Mouse (Mus musculus) ES-E14 (cell line): ENCODE results near the gene Mmp24. TPM values are rescaled to one million over a fixed set of nuclear protein-coding genes. Genes with fewer than 3 reads are reported as not detected.

Source experiments
- DNase-seq: peaks from one replicate; pipeline ENCODE4 v3.0.0-alpha.2; 2013; ENCODE audit warnings: low read depth, low spot score
- H3K27ac ChIP-seq: 2 replicates; pipeline ENCODE4 v1.5.1; 2012; ENCODE audit warnings: low read depth, mild to moderate bottlenecking, low read length, moderate library complexity, mixed read lengths; ENCODE audit not compliant: poor library complexity, insufficient read depth, severe bottlenecking
- H3K36me3 ChIP-seq: 2 replicates; pipeline ENCODE4 v1.6.1; 2012; ENCODE audit warnings: mild to moderate bottlenecking, low read length, moderate library complexity, mixed read lengths; ENCODE audit not compliant: control insufficient read depth, poor library complexity, insufficient read depth, severe bottlenecking
- H3K4me1 ChIP-seq, 2 experiments: fragments of 150-350 bp in 1 of 2; sonication (generic) in 1 of 2; 2 replicates each; pipeline ENCODE4 v1.6.1; 2012; ENCODE audit warnings: low read length in 2 of 2, mild to moderate bottlenecking in 1 of 2, mixed read lengths in 1 of 2; ENCODE audit not compliant: control insufficient read depth in 2 of 2, insufficient read depth in 2 of 2, poor library complexity in 1 of 2
- H3K4me3 ChIP-seq, 2 experiments: fragments of 150-350 bp in 1 of 2; sonication (generic) in 1 of 2; 2 replicates each; pipeline ENCODE4 v1.5.1; 2012; ENCODE audit warnings: low read length in 2 of 2, low read depth in 1 of 2, mild to moderate bottlenecking in 1 of 2, mixed read lengths in 1 of 2; ENCODE audit not compliant: insufficient read depth in 1 of 2, poor library complexity in 1 of 2, severe bottlenecking in 1 of 2
- H3K9ac ChIP-seq: 2 replicates; pipeline ENCODE4 v1.6.1; 2012; ENCODE audit warnings: low read depth, mild to moderate bottlenecking, low read length, mixed read lengths; ENCODE audit not compliant: poor library complexity, insufficient read depth, severe bottlenecking
- H3K9me3 ChIP-seq: fragments of 150-350 bp; sonication (generic); 2 replicates; pipeline ENCODE4 v1.6.1; 2012; ENCODE audit warnings: low read depth, mild to moderate bottlenecking, low read length; ENCODE audit not compliant: control insufficient read depth, insufficient read depth
- CHD2 ChIP-seq: IDR thresholded peaks from 2 replicates; pipeline ENCODE4 v1.6.1; 2014; ENCODE audit warnings: mild to moderate bottlenecking, low read depth, low read length, inconsistent platforms
- HCFC1 ChIP-seq: IDR thresholded peaks from 2 replicates; pipeline ENCODE4 v1.6.1; 2012; ENCODE audit warnings: low read length, inconsistent platforms, borderline replicate concordance; ENCODE audit not compliant: insufficient read depth
- MAFK ChIP-seq: IDR thresholded peaks from 2 replicates; pipeline ENCODE4 v1.6.1; 2014; ENCODE audit warnings: mild to moderate bottlenecking, low read depth, low read length, inconsistent platforms; ENCODE audit not compliant: insufficient read depth
- ZC3H11A ChIP-seq: IDR thresholded peaks from 2 replicates; pipeline ENCODE4 v1.6.1; 2012; ENCODE audit warnings: low read depth, mild to moderate bottlenecking, inconsistent platforms, low read length, borderline replicate concordance
- ZNF384 ChIP-seq: IDR thresholded peaks from 2 replicates; pipeline ENCODE4 v1.6.1; 2012; ENCODE audit warnings: low read depth, low read length, inconsistent platforms
- in situ Hi-C, 2 experiments: fragments of 600-800 bp; cut with MboI; formaldehyde crosslinking; loops; one replicate each; pipeline ENCODE4 v1.15.1; 2025; ENCODE audit warnings: low sequenced_read_pairs in 2 of 2, inconsistent platforms in 1 of 2; ENCODE audit not compliant: unreplicated experiment in 2 of 2
- total RNA-seq: library from RNA; depleted of rRNA; stranded (reverse); fragments of 300-350 nt; gene quantifications from 2 replicates; pipeline ENCODE4 v1.2.3, GENCODE M21; 2012

Mmp24 gene
- total RNA-seq, 1 experiment, result 0.76 TPM

DNA sequence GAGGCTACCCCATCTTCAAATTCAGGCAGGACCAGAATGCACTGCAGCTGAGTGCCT lies 44.1 kb downstream of the Mmp24 start, which contains the start of gene BC029722:
BC029722 (minus strand) TSS at position 35 of the 57 bp plus-strand sequence.
- no peak; the same call in 1 of the 2 replicates for TF ChIP-seq CHD2
- TF ChIP-seq MAFK, result no peak
- TF ChIP-seq ZNF384, result no peak
- no peak for TF ChIP-seq ZC3H11A
- no peak for TF ChIP-seq HCFC1
- no peak for DNase-seq
- in situ Hi-C loops, result no loop called here
- peaks cover 0 to 1% of the 10 kb centered on the region in 2 experiments; a peak in 1 of 4 replicates for H3K4me1 ChIP-seq
- no peak within 1 kb of the TSS for H3K27ac ChIP-seq
- no peaks in the 10 kb centered on the region for H3K9me3 ChIP-seq
- peaks cover 35% of the 10 kb centered on the region for H3K36me3 ChIP-seq
- peak within 1 kb of the TSS; percentile 76 to 87 for H3K4me3 ChIP-seq
- peak within 1 kb of the TSS; percentile 86 for H3K9ac ChIP-seq

DNA sequence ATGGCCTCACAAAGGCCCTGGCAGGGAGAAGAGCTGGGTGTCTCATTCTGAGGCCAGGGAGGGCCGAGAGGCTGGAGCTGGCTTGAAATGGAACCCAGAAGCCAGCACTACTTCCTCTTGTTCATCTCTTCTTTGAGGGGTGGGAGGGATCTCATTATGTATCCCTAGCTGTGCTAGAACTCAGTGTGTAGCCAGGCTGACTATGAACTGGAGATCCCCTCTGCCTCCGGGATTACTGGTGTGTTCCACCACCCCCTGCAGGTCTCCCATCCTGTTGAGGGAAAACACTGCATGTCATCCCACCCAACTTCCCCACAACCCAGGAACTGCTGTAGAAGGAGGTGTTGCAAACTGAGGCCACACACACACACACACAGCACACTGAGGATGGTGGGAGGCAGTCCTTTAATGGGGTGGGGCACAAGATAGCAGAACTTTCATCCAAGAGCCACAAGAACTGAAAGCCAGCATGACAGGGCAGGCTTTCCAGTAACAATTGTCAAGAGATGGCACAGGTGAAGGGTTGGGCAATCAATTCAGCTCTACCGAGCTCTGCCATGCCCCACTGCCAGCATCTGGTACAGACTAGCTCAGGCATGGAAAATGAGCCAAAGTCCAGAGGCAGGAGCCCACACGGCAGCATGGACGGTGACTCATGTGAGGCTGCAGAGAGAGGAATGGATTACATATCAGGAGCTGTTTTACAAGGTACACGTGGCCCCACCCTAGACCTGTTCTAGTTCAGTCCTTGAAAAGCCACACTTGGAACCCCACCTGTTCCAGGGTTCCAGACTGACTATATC lies 44.5 kb downstream of the Mmp24 start:
- Histone ChIP-seq H3K36me3 (peaks cover 35% of the 10 kb centered on the region), H3K4me1 (peaks cover 0 to 1% of the 10 kb centered on the region in 2 experiments; a peak in 1 of 4 replicates), H3K27ac (no peak overlapping the region), H3K9ac (no peak overlapping the region; the same call in 1 of the 2 replicates), H3K4me3 (no peak overlapping the region), H3K9me3 (no peaks in the 10 kb centered on the region)
- no peak for DNase-seq
- in situ Hi-C loops, result no loop called here
- TF ChIP-seq ZNF384 (no peak), MAFK (no peak), CHD2 (no peak), HCFC1 (no peak), ZC3H11A (no peak)

GRCm38 (mm10) chr2:155820779-155821178 lies 45.6 kb downstream of the Mmp24 start:
- TF ChIP-seq HCFC1 (no peak), CHD2 (no peak)
- DNase-seq, result no peak
- no peak overlapping the region for H3K27ac ChIP-seq
- no peak overlapping the region for H3K4me3 ChIP-seq
- no peaks in the 10 kb centered on the region for H3K9me3 ChIP-seq
- in situ Hi-C loops, result no loop called here
- no peak overlapping the region for H3K9ac ChIP-seq
- peaks cover 35% of the 10 kb centered on the region for H3K36me3 ChIP-seq
- H3K4me1 ChIP-seq, result 0 out of 4 replicates have a peak, but pooled peaks cover 0 to 1% of the 10 kb centered on the region in 2 experiments

DNA sequence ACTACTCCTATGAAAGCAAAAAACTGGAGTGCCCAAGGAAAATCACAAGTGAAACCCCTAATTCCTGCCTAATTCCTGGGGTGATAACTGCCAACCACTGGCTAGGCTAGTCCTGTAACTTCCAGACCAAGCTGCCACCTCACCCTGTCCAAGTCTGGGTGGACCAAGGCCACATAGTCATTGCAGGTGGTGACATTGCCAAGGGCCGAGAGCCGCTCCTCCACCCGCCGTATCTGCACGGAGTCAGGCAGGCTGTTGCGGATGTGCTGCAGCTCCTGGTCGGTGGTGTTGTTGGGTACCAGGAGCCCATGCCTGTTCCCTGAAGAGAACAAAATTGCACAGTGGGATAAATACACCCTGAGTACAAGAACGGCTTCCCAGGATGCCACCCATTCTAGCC lies 48.6 kb downstream of the Mmp24 start:
- TF ChIP-seq ZNF384 (no peak), HCFC1 (no peak)
- no peak for DNase-seq
- Histone ChIP-seq H3K27ac (no peak overlapping the region), H3K4me3 (no peak overlapping the region), H3K36me3 (peaks cover 35% of the 10 kb centered on the region), H3K9me3 (no peaks in the 10 kb centered on the region), H3K4me1 (0 out of 4 replicates have a peak, but pooled peaks cover 0 to 1% of the 10 kb centered on the region in 2 experiments), H3K9ac (no peak overlapping the region)
- in situ Hi-C loops, result no loop called here

GRCm38 (mm10) chr2:155825904-155826629 lies 50.9 kb downstream of the Mmp24 start:
- H3K4me1 ChIP-seq, result 0 out of 4 replicates have a peak, but pooled peaks cover 0 to 1% of the 10 kb centered on the region in 2 experiments
- peak overlapping the region; percentile 81 to 93 for H3K4me3 ChIP-seq
- peak overlapping the region; percentile 81 for H3K9ac ChIP-seq
- peaks cover 24% of the 10 kb centered on the region for H3K36me3 ChIP-seq
- H3K9me3 ChIP-seq, result no peaks in the 10 kb centered on the region
- in situ Hi-C loops, result no loop called here
- peak overlapping the region; percentile 42; the same call in 1 of the 2 replicates for H3K27ac ChIP-seq
- no peak for DNase-seq
- no peak for TF ChIP-seq ZC3H11A
- TF ChIP-seq MAFK, result no peak
- no peak for TF ChIP-seq HCFC1
- TF ChIP-seq CHD2, result no peak
